Mouse (Mus musculus): Measurements from ENCODE around the gene Lrrc47. TPM values are rescaled to one million over a fixed set of nuclear protein-coding genes. Genes with fewer than 3 reads are reported as not detected.

The Lrrc47 gene
- polyA plus RNA-seq, 1 experiment from 2014 or later, result 11.8 TPM

DNA sequence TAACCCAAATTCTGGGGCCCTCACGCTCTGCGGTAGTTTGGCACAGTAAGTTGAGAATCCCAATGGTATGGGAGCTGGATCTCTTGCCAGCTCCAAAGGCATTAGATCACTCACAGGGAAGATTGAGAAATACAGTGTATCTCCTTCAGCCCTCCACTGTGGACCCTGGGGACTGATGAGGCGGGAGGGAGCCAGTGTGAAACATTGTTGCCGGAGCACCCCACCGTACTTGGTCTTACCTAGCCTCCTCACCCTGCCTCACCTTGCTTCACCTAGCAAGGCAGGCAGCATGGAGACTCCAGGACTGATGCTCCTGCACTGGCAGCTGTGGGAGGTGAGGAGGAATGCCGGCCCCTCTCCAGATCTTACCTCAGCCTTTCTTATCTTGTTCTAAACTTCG, 44.0 kb downstream of the Lrrc47 start:
- no peaks in the 10 kb centered on the region for H3K9me3 ChIP-seq (ENCODE audit: control insufficient read depth, low read length)
- H3K9ac ChIP-seq (ENCODE audit: low read depth, low read length), result no peak overlapping the region
- DNase-seq (ENCODE audit: low spot score) (no peak), ATAC-seq (ENCODE audit: low FRiP score) (no peak)
- no peaks in the 10 kb centered on the region for H3K27me3 ChIP-seq (ENCODE audit: control insufficient read depth, insufficient read depth, low read length)
- no peak overlapping the region for H3K27ac ChIP-seq (ENCODE audit: low read depth, low read length)
- H3K4me1 ChIP-seq (replicated peaks; ENCODE audit: control insufficient read depth, insufficient read depth, low read length), result no peaks in the 10 kb centered on the region
- H3K4me3 ChIP-seq (ENCODE audit: low read depth, low read length), result no peak overlapping the region
- WGBS, result 88% methylated on average over 7 of the region's 7 CpGs
- H3K4me2 ChIP-seq (replicated peaks; ENCODE audit: low read depth, low read length), result no peak overlapping the region
- no peaks in the 10 kb centered on the region for H3K36me3 ChIP-seq (ENCODE audit: control insufficient read depth, insufficient read depth, low read length)

DNA sequence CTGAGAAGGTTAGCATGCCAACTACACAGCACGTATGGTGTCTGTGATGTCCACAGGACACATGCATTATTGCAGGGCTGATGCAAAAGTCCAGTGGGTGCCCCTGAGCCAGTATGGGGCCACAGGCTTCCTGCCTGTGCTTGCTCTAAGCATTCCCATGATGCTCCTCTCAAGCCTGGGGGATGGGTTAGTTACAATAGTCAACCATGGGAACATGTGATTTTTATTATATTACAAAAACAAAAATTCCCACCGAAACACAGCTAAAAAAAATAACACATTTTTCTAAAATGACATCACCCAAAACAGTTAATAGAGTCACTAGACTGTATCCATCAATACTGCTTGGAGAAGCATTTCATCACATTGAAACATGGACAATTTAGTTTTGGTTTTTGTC, 44.5 kb downstream of the Lrrc47 start:
- Histone ChIP-seq H3K27ac (ENCODE audit: low read depth, low read length) (no peak overlapping the region), H3K4me3 (ENCODE audit: low read depth, low read length) (no peak overlapping the region), H3K9ac (ENCODE audit: low read depth, low read length) (no peak overlapping the region), H3K9me3 (ENCODE audit: control insufficient read depth, low read length) (no peaks in the 10 kb centered on the region), H3K4me2 (replicated peaks; ENCODE audit: low read depth, low read length) (no peak overlapping the region), H3K27me3 (ENCODE audit: control insufficient read depth, insufficient read depth, low read length) (no peaks in the 10 kb centered on the region), H3K36me3 (ENCODE audit: control insufficient read depth, insufficient read depth, low read length) (no peaks in the 10 kb centered on the region), H3K4me1 (replicated peaks; ENCODE audit: control insufficient read depth, insufficient read depth, low read length) (no peaks in the 10 kb centered on the region)
- DNase-seq (ENCODE audit: low spot score), result no peak
- 75% methylated on average over 2 of the region's 2 CpGs for WGBS
- ATAC-seq (ENCODE audit: low FRiP score), result no peak

DNA sequence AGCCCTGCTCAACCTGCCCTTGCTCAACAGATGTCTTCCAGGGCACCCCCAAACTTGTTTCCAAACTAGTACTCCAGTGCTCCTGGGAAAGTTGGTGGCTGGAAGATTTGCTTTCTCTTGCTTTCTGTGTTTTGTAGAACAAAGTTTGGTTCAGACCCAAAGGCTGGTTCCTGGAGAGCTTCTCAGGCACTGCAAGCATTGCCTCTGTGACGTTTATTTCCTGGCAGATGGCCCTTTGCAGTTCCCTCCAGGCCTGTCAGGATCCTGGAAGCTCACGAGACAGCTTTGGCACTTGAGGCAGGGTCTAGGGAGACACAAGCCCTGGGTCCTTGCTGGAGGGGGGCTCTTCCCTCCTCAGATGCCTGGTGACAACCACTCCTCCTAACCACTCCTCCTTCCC, 45.1 kb downstream of the Lrrc47 start:
- WGBS, result 64% methylated on average over 2 of the region's 2 CpGs
- Histone ChIP-seq H3K9me3 (ENCODE audit: control insufficient read depth, low read length) (no peaks in the 10 kb centered on the region), H3K4me3 (ENCODE audit: low read depth, low read length) (no peak overlapping the region), H3K27ac (ENCODE audit: low read depth, low read length) (no peak overlapping the region), H3K4me2 (replicated peaks; ENCODE audit: low read depth, low read length) (no peak overlapping the region), H3K9ac (ENCODE audit: low read depth, low read length) (no peak overlapping the region), H3K27me3 (ENCODE audit: control insufficient read depth, insufficient read depth, low read length) (no peaks in the 10 kb centered on the region), H3K4me1 (replicated peaks; ENCODE audit: control insufficient read depth, insufficient read depth, low read length) (no peaks in the 10 kb centered on the region), H3K36me3 (ENCODE audit: control insufficient read depth, insufficient read depth, low read length) (no peaks in the 10 kb centered on the region)
- ATAC-seq (ENCODE audit: low FRiP score), result no peak
- no peak for DNase-seq (ENCODE audit: low spot score)

DNA sequence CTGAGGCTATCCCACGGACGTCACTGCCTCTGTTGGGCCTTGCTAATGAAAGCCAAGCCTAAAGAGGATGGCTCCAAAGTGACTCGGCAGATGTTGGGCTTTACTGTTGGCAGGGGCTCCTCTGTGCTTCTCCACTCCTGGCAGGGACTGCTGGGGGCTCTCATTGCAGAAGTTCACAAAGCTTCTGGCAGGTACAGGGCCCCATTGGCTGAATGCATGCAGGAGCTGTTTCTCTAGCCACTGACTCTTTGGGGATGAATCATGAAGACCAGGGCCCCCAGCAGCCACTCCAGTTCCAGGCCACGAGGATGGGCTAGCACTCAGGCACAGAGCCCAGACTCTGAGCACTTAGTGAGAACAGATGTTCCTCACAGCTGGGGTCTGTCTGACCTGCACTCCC, 46.2 kb downstream of the Lrrc47 start:
- no peak for DNase-seq (ENCODE audit: low spot score)
- H3K9ac ChIP-seq (ENCODE audit: low read depth, low read length), result no peak overlapping the region
- no peaks in the 10 kb centered on the region for H3K27me3 ChIP-seq (ENCODE audit: control insufficient read depth, insufficient read depth, low read length)
- WGBS, result 58% methylated on average over 4 of the region's 4 CpGs
- H3K4me1 ChIP-seq (replicated peaks; ENCODE audit: control insufficient read depth, insufficient read depth, low read length), result no peaks in the 10 kb centered on the region
- H3K36me3 ChIP-seq (ENCODE audit: control insufficient read depth, insufficient read depth, low read length), result no peaks in the 10 kb centered on the region
- no peaks in the 10 kb centered on the region for H3K9me3 ChIP-seq (ENCODE audit: control insufficient read depth, low read length)
- H3K27ac ChIP-seq (ENCODE audit: low read depth, low read length), result no peak overlapping the region
- no peak for ATAC-seq (ENCODE audit: low FRiP score)
- H3K4me2 ChIP-seq (replicated peaks; ENCODE audit: low read depth, low read length), result no peak overlapping the region
- no peak overlapping the region for H3K4me3 ChIP-seq (ENCODE audit: low read depth, low read length)

DNA sequence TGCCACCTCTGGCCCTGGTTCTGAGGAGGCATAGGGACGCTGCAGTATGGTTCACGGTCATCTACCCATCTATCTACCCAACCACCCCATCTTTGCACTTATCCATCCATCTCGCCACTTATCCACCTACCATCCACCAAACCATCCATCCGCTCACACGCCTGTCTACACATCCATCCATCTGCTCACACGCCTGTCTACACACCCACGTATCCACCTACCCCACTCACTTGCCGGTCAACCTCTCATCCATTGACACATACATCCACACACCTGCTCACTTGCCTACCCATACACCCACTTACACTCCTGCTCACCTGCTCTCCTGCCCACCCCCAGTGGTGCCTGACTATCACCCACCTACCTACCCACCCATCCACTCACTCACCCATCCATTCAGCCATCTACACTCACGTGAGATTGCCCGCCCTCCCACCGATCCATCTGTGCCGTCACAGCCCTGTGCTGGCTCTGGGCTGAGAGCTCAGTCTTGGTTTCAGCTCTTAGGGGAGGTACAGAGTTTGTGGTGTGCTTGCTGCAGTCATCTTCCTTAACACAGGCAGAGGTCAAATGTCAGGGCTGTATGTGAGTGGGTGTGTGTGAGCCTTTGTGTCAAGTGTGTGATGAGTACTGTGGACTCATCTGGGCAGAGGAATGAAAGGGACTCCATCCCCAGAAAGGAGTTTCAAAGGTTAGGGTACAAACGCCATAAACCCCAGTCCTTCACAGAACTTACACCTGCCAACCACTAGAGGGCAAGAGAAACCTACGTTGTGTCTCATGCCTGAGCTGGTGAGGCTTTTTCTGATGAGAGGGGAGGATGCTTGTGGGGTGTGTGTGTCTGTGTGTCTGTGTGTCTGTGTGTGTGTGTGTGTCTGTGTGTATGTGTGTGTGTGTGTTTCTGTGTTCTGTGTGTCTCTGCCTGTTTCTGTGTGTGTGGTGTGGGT, 53.6 kb downstream of the Lrrc47 start:
- Histone ChIP-seq H3K9ac (ENCODE audit: low read depth, low read length) (no peak overlapping the region), H3K36me3 (ENCODE audit: control insufficient read depth, insufficient read depth, low read length) (no peaks in the 10 kb centered on the region), H3K27me3 (ENCODE audit: control insufficient read depth, insufficient read depth, low read length) (no peaks in the 10 kb centered on the region), H3K9me3 (ENCODE audit: control insufficient read depth, low read length) (no peaks in the 10 kb centered on the region), H3K4me2 (replicated peaks; ENCODE audit: low read depth, low read length) (no peak overlapping the region), H3K4me1 (replicated peaks; ENCODE audit: control insufficient read depth, insufficient read depth, low read length) (no peaks in the 10 kb centered on the region), H3K4me3 (ENCODE audit: low read depth, low read length) (no peak overlapping the region), H3K27ac (ENCODE audit: low read depth, low read length) (no peak overlapping the region)
- DNase-seq (ENCODE audit: low spot score) (peak; percentile 47), ATAC-seq (ENCODE audit: low FRiP score) (peak; percentile 35; the same call in 1 of the 2 replicates)
- WGBS, result 62% methylated on average over 14 of the region's 14 CpGs

DNA sequence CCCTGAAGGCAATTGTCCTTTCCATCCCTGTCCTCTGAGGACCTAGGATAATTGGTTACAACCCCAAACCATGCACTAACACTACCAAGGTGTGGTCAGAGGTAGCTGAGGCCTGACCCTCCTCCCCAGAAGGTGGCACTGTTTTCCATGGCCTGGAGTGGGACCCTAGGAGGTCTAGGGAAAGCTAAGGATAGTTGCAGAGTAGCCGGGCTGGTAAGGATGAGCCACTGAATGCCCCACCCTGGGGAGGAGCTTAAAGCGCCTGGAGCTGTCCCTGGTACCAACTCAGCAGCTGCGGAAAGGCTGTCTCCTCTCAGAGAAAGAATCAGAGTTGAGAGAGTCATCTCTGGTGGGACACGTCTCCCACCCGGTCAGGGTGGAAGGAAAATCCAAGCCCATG, 59.4 kb downstream of the Lrrc47 start:
- no peak overlapping the region for H3K4me2 ChIP-seq (replicated peaks; ENCODE audit: low read depth, low read length)
- no peak overlapping the region for H3K27ac ChIP-seq (ENCODE audit: low read depth, low read length)
- peaks cover 17% of the 10 kb centered on the region for H3K27me3 ChIP-seq (ENCODE audit: control insufficient read depth, insufficient read depth, low read length)
- no peaks in the 10 kb centered on the region for H3K36me3 ChIP-seq (ENCODE audit: control insufficient read depth, insufficient read depth, low read length)
- H3K9me3 ChIP-seq (ENCODE audit: control insufficient read depth, low read length), result no peaks in the 10 kb centered on the region
- no peaks in the 10 kb centered on the region for H3K4me1 ChIP-seq (replicated peaks; ENCODE audit: control insufficient read depth, insufficient read depth, low read length)
- peak; percentile 46 for DNase-seq (ENCODE audit: low spot score)
- no peak overlapping the region for H3K9ac ChIP-seq (ENCODE audit: low read depth, low read length)
- 0 out of 2 replicates have a peak, but pooled peaks have one; percentile 4 for ATAC-seq (ENCODE audit: low FRiP score)
- no peak overlapping the region for H3K4me3 ChIP-seq (ENCODE audit: low read depth, low read length)
- WGBS, result 4% methylated on average over 5 of the region's 5 CpGs

Other genes with a start within 250 kb of the Lrrc47 start
- 112 and 115 TPM in 2 replicates for gene A430005L14Rik, start 54.5 kb upstream of the Lrrc47 start, polyA plus RNA-seq (2014; fragmentation: Nextera tagmentation; extraction: Ambion mirVana)
- gene Dffb, start 36.6 kb upstream of the Lrrc47 start, polyA plus RNA-seq (2014; fragmentation: Nextera tagmentation; extraction: Ambion mirVana), result 10.7 and 11.4 TPM in 2 replicates
- 16.8 and 19.7 TPM in 2 replicates for gene Cep104, start 36.5 kb upstream of the Lrrc47 start, polyA plus RNA-seq (2014; fragmentation: Nextera tagmentation; extraction: Ambion mirVana)
- gene Smim1, start 14.5 kb downstream of the Lrrc47 start, polyA plus RNA-seq (2014; fragmentation: Nextera tagmentation; extraction: Ambion mirVana), result 9.7 and 9.8 TPM in 2 replicates
- not detected in 2 replicates for gene Ccdc27, start 30.9 kb downstream of the Lrrc47 start, polyA plus RNA-seq (2014; fragmentation: Nextera tagmentation; extraction: Ambion mirVana)
- 1.6 and 2.2 TPM in 2 replicates for gene Trp73, start 128.5 kb downstream of the Lrrc47 start, polyA plus RNA-seq (2014; fragmentation: Nextera tagmentation; extraction: Ambion mirVana)
- 43.8 and 45.9 TPM in 2 replicates for gene Wrap73, start 130.6 kb downstream of the Lrrc47 start, polyA plus RNA-seq (2014; fragmentation: Nextera tagmentation; extraction: Ambion mirVana)
- 139 and 141 TPM in 2 replicates for gene Tprgl, start 148.9 kb downstream of the Lrrc47 start, polyA plus RNA-seq (2014; fragmentation: Nextera tagmentation; extraction: Ambion mirVana)
- 14.9 and 18.2 TPM in 2 replicates for gene Megf6, start 159.0 kb downstream of the Lrrc47 start, polyA plus RNA-seq (2014; fragmentation: Nextera tagmentation; extraction: Ambion mirVana)

Measured in hindbrain, embryonic 11.5 days (tissue).